Mouse (Mus musculus) heart, postnatal 14 days (tissue): ENCODE measurements at regions not wholly inside any gene's neighbourhood (a gene's known extent, or its start where the extent isn't known, plus 50 kb on each side); places are given as distances from the start of the nearest gene placed in this dataset.
"Not testable (repeated sequence)": the region's sequence is repeated elsewhere in the genome, so short reads cannot be mapped to it uniquely, and the experiment has no call there.

Experiments
- DNase-seq, 2 experiments: peaks; one replicate each; pipeline ENCODE4 v3.0.0; 2021 to 2022
- intact Hi-C: fragments of 180-260 bp; cut with DNase I; formaldehyde crosslinking; loops from one replicate; pipeline ENCODE4 v1.15.1; 2025

DNA sequence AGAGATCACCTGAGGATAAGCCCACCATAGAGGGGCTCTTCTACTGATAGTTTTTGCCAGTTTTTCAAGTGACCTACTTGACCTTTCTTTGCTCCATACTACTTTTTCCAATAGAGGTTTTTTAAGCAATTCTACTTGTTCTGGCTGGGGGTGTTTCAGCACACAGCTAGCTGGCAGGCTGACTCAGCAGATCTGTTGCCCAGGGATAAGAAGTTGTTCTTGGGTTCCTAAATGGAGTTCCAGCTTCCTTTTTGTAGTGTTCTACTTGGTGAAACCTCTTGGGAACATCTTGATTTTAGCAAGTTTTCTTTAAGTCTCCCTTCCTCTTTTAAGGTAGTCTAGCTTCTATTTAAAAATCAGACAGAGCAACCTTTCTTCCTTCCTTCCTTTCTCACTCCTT is 61.0 kb downstream of the 4930474N05Rik start:
- intact Hi-C loops = no loop called here
- no peak for DNase-seq

DNA sequence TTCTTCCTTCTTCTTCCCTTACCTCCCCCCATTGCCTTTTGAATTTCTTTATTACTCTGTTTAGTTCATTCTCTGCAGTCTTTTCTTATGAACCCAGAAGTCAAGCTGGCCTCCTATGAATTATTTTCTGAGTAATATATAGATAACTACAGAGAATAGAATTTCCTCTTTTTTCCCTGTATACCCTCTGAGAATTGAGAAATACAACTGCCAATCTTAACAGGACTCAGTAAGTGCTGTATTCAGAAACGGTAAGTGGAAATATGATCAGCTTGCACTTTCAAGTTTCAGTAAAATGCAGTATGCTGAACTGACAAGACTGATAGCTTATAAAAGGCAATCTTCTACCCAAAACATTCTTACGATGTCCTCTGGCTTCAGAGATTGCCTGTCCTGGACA is 61.5 kb downstream of the 4930474N05Rik start:
- intact Hi-C loops = no loop called here
- no peak for DNase-seq

GRCm38 (mm10) chr14:36183701-36184100 is 89.0 kb downstream of the 4930474N05Rik start:
- DNase-seq = no peak
- intact Hi-C loops = no loop called here

DNA sequence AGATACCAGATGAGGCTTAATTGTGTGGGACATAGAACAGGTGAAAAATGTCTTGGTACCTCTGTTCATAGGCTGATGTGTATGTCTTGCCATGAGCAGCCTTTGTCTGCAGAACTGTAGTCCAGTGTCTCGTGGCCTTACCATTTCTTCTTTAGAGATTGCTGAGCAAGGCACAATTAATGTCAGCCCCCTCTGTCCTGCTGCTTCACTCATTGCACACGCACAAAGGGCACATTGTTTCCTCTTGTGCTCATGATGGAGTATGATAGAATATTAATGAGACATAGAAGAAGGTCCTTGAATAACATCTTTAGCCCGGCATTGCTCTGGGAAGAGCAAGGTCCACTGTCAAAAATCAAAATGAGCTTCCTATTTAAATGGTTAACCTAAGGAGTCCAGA is 101.8 kb downstream of the 4930474N05Rik start:
- intact Hi-C loops = no loop called here
- no peak for DNase-seq

DNA sequence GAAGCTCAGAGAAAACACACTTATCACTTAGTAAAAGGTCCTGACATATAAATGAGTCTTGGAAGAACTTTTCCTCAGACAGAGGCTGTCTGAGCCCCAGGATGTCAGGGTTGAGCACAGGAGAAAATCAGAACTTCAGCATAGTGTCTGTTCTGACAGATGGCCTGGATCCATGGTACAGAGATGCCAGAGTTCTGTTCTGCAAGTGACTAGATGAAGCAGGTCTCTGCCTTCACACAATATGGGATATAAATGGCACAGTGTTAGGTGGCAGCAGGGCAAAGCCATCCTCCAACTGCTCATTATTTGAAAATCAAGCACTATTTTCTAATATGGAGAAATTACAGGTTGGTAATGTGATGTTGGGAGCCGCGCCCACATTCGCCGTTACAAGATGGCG is 103.7 kb downstream of the 4930474N05Rik start:
- intact Hi-C loops = no loop called here
- no peak for DNase-seq

- intact Hi-C loops = no loop called here
- DNase-seq = no peak
These were observed 109.1 kb downstream of the 4930474N05Rik start for GRCm38 (mm10) chr14:36203855-36204254.

DNA sequence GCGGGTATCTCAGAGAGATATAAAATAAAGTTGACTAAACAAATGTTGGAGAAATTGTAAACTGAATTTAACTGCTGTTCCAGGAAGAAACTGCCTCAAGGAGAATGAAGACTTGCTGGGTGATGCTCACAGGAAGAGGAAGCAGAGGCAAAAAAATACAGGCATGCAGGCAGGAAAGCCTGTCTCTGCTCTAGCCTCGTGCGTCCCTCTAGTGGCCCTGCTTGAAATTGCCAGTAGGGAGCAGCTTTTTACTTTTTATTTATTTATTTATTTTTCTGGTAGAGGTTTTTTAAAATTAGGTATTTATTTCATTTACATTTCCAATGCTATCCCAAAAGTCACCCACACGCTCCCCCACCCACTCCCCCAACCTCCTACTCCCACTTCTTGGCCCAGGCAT is 118.1 kb downstream of the 4930474N05Rik start:
- intact Hi-C loops = loop anchor here (5.0 kb wide), 1 partner anchor 1401 kb away; no protein-coding TSS in a partner anchor
- peak; percentile 16 to 49 for DNase-seq

DNA sequence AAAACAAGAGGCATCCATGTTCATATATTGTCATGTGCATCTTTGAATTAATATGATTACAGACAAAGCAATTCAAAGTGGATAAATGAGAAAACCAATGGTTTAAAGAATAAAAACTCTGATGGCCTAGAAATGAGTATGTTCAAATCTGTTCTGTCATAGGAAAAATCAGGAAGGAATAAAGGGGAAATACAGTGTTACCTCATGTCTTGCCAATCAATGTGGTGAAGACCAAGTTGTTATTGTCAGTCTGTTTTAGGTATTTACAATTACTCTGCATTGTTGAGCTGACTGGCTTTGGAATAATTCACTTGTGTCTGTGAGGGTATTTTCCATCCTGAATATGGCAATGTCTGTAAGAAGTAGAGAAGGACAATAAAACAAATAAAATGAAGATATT is 151.1 kb downstream of the 4930474N05Rik start:
- no peak for DNase-seq
- intact Hi-C loops = no loop called here

- no peak for DNase-seq
- intact Hi-C loops = no loop called here
These were observed 167.4 kb downstream of the 4930474N05Rik start for GRCm38 (mm10) chr14:36262126-36262525.

- intact Hi-C loops = no loop called here
- DNase-seq = no peak
These were observed 189.2 kb downstream of the 4930474N05Rik start for GRCm38 (mm10) chr14:36283825-36284414.

DNA sequence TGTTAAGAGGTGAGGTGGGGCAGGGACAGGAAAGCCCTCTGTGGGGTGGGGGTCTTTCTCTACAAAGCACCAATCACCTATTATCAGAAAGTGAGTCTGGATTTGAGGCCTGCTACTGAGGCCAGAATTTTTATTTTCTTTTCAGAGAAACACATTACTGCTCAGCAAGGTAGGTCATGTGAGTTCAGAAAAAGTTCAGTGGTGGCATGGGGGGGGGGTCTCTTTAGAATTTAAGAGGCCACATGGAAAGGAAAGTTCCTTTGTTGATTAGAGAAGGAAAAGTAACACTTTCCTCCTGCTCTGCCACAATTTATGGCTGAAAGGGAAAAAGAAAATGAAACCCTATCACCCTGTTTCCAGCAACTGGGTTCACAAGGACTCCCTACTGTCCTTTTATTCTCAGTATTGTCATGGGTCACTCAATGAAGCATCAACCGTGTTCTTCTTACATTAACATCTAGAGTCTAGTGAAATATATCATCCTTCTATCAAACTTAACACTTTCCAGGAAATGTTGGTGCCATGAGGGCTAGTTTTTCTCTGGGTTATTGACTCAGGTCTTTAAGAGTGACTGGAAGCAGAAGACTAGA is 194.1 kb downstream of the 4930474N05Rik start:
- intact Hi-C loops = no loop called here

DNA sequence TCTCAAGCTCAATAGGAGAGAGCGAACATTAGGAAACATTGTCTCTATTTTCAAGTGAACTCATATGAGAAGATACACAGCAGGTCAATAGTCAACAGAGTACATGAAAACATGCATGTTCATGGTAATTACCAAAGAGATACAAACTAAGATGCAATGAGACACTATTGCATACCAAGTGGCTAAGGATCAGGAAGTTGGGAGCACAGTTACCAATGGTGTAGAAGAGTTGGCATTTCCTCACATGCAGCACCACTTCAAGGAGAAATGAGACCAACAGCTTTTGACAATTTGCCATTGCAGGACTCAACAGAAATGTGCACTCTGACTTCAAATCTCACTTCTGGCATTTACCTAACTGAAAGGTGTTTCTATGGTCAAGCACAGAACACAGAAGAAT is 215.6 kb downstream of the 4930474N05Rik start:
- DNase-seq = no peak
- intact Hi-C loops = no loop called here

More for the DNA sequence above, 194.1 kb downstream of the 4930474N05Rik start:
- DNase-seq = no peak

- DNase-seq, intact Hi-C loops: not testable (repeated sequence)
These were observed 220.0 kb downstream of the 4930474N05Rik start for GRCm38 (mm10) chr14:36314673-36315072.

DNA sequence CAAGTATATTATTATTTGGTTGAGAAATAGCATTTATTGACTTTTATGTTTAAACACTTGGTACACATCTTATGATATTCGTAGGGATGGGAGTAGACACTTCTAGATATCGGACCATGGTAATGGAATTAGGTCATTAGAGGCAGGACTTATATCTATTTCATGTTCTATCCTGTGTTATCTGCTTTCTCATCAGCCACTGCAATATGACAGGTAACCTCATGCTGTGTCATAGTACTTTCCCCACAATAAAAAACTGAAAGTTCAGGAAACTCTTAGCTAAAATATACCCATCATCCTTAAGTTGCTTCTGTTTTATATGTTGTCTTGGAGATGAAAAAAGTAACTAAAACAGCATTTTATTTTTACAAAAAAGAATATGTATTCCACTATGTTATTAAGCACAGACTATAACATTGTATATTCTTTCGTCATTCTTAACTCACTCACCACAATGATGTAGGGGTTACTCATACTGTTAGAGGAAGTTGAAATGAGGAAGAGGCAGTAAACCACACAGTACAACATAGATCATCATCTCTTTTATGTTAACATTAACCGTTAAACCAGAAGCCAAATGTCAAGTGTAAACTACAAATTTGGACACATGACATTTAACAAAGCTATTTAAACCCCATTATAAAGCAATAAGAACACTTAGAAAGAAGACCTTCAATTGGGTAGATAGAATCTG is 221.8 kb downstream of the 4930474N05Rik start:
- no peak for DNase-seq
- intact Hi-C loops = no loop called here

DNA sequence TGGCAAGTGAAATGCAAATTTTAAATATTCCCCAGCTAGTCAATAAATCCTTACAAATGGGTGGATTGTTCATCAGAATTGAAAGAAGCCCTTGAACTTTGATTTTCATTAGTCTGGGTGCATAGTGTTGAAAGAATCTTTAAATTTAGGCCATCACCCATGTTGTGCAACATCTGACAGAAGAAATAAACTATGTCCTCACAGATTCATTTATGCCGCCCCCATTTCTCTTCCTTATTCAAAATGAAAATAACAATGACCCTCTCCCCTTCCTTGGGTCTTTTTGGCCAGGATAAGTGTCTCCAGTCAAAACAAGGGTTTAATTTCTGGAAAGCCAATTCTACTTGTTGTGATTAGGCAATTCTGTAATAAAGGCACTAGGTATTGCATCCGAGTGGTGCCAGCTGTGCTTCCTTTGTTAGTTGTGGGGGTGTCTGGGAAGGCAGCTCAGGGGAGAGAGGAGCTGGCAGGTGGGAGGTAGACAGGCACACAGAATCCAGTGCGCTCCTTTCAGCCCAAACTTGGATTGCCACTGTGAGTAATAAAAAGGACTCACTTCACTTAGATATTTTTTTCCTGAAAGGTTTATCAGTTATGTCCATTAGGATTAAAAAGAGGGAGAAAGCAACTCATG is 233.7 kb downstream of the 4930474N05Rik start:
- intact Hi-C loops = no loop called here

DNA sequence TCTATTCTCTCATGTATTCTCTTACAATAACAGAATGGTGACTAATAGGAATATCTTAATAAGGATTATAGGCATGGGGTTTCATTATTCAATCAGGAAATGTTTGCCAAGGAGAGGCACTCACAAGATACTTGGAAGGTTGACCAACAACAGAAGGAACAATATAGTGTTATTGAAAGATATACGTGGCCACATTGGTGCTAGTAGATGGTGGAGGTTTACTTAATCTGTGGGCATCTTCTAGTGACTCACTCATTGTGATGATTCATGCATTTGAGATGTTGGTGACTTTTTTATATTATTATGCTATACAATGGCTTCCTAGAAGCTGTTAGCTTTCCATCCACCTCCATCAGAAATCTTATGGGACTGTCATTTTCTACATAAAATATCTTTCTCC is 246.1 kb downstream of the 4930474N05Rik start:
- no peak for DNase-seq
- intact Hi-C loops = no loop called here

More for the DNA sequence above, 233.7 kb downstream of the 4930474N05Rik start:
- no peak for DNase-seq
